Mouse (Mus musculus): ENCODE results near the gene Gm10181.

DNA sequence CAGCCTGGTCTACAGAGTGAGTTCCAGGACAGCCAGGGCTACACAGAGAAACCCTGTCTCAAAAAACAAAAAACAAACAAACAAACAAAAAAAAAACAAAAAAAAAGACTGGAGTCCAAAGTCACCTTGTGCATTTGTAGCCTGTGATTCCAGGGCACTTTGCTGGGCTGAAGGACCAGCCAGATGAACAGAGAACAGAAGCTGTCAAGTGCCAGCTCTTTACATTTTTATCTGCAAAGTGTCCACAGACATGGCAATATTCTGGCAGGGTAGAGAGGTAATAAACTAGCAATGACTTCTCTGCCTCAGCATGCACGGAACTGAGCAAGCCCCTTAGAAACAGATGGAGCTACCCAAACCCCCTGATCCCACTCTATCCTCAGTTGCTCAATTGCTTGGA, 12.7 kb upstream of the Gm10181 start:
- TF ChIP-seq CTCF (IDR thresholded peaks at IDR 0.05; ENCODE audit: borderline replicate concordance, insufficient read depth, low read length) (no peak), POLR2A (IDR thresholded peaks at IDR 0.05; ENCODE audit: low read depth, low read length) (no peak)
